Mouse (Mus musculus): ENCODE data around the gene Rras2. TPM values are rescaled to one million over a fixed set of nuclear protein-coding genes. Genes with fewer than 3 reads are reported as not detected.

Gene Rras2
- polyA plus RNA-seq, 1 experiment: 41.7 TPM

- DNase-seq (ENCODE audit: low spot score): no peak
Observed at GRCm38 (mm10) chr7:114028828-114029227, 88.8 kb downstream of the Rras2 start.

- DNase-seq (ENCODE audit: low spot score): no peak
Observed at GRCm38 (mm10) chr7:114027406-114027805, 90.2 kb downstream of the Rras2 start.

GRCm38 (mm10) chr7:114026923-114027322, 90.7 kb downstream of the Rras2 start:
- DNase-seq (ENCODE audit: low spot score): no peak

- peak; percentile 58 for DNase-seq (ENCODE audit: low spot score)
Observed at GRCm38 (mm10) chr7:114020704-114021093, 96.9 kb downstream of the Rras2 start.

- no peak for DNase-seq (ENCODE audit: low spot score)
Observed at GRCm38 (mm10) chr7:114020057-114020703, 97.4 kb downstream of the Rras2 start.

GRCm38 (mm10) chr7:114018861-114019260, 98.7 kb downstream of the Rras2 start:
- no peak for DNase-seq (ENCODE audit: low spot score)

- no peak for DNase-seq (ENCODE audit: low spot score)
Observed at GRCm38 (mm10) chr7:114016001-114016949, 101.3 kb downstream of the Rras2 start.

- no peak for DNase-seq (ENCODE audit: low spot score)
Observed at GRCm38 (mm10) chr7:114011726-114012443, 105.7 kb downstream of the Rras2 start.

GRCm38 (mm10) chr7:114007565-114007964, 110.0 kb downstream of the Rras2 start:
- no peak for DNase-seq (ENCODE audit: low spot score)

- no peak for DNase-seq (ENCODE audit: low spot score)
Observed at GRCm38 (mm10) chr7:114006456-114006855, 111.1 kb downstream of the Rras2 start.

GRCm38 (mm10) chr7:114005499-114005898, 112.1 kb downstream of the Rras2 start:
- no peak for DNase-seq (ENCODE audit: low spot score)

GRCm38 (mm10) chr7:114004171-114004570, 113.4 kb downstream of the Rras2 start:
- DNase-seq (ENCODE audit: low spot score): no peak

- no peak for DNase-seq (ENCODE audit: low spot score)
Observed at GRCm38 (mm10) chr7:113997675-113998354, 119.8 kb downstream of the Rras2 start.

Other genes with a start within 250 kb of the Rras2 start
- gene Copb1, start 136.9 kb upstream of the Rras2 start, polyA plus RNA-seq (2012; rRNA removed): 68.1 and 81.6 TPM in 2 replicates
- 181 and 227 TPM in 2 replicates for gene Psma1, start 158.3 kb upstream of the Rras2 start, polyA plus RNA-seq (2012; rRNA removed)